Mouse (Mus musculus) midbrain, postnatal 0 days (tissue): ENCODE measurements around the gene Ckap4. TPM values are rescaled to one million over a fixed set of nuclear protein-coding genes. Genes with fewer than 3 reads are reported as not detected.

Experiments used
- ATAC-seq: fragments of 200-750 bp; cut with Nextera tagmentation; 2 replicates; pipeline ENCODE4 v1.8.0; 2017; ENCODE audit warnings: moderate number of reproducible peaks, mild to moderate bottlenecking, moderate TSS enrichment, moderate library complexity; ENCODE audit not compliant: low FRiP score
- DNase-seq: peaks from one replicate; pipeline ENCODE4 v3.0.0-alpha.2; 2015; ENCODE audit warnings: low spot score
- H3K27ac ChIP-seq: fragments of 300-500 bp; sonication (generic); 2 replicates; pipeline ENCODE4 v1.5.1; 2014; ENCODE audit warnings: low read depth, mild to moderate bottlenecking, low read length, mixed read lengths
- H3K27me3 ChIP-seq: fragments of 300-500 bp; sonication (generic); 2 replicates; pipeline ENCODE4 v1.6.1; 2014; ENCODE audit warnings: low read length, control low read depth, mixed read lengths; ENCODE audit not compliant: insufficient read depth
- H3K36me3 ChIP-seq: fragments of 300-500 bp; sonication (generic); 2 replicates; pipeline ENCODE4 v1.6.1; 2014; ENCODE audit warnings: low read length, control low read depth, mixed read lengths; ENCODE audit not compliant: insufficient read depth
- H3K4me1 ChIP-seq: fragments of 300-500 bp; sonication (generic); 2 replicates; pipeline ENCODE4 v1.6.1; 2014; ENCODE audit warnings: mild to moderate bottlenecking, control low read depth, antibody characterized with exemption, low read length, mixed read lengths; ENCODE audit not compliant: insufficient read depth
- H3K4me2 ChIP-seq: fragments of 300-500 bp; sonication (generic); 2 replicates; pipeline ENCODE4 v1.6.1; 2014; ENCODE audit warnings: low read depth, mild to moderate bottlenecking, low read length, mixed read lengths; ENCODE audit not compliant: poor library complexity, severe bottlenecking
- H3K4me3 ChIP-seq: fragments of 300-500 bp; sonication (generic); 2 replicates; pipeline ENCODE4 v1.5.1; 2014; ENCODE audit warnings: low read depth, mild to moderate bottlenecking, low read length, moderate library complexity
- H3K9ac ChIP-seq: fragments of 300-500 bp; sonication (generic); replicated peaks from 2 replicates; pipeline ENCODE4 v1.6.1; 2014; ENCODE audit warnings: mild to moderate bottlenecking, low read length, moderate library complexity, mixed read lengths; ENCODE audit not compliant: poor library complexity, severe bottlenecking
- H3K9me3 ChIP-seq: fragments of 300-500 bp; sonication (generic); 2 replicates; pipeline ENCODE4 v1.6.1; 2016; ENCODE audit warnings: low read length, control low read depth
- CTCF ChIP-seq: IDR thresholded peaks from 2 replicates; pipeline ENCODE4 v1.5.1; 2016; ENCODE audit warnings: antibody characterized with exemption, mild to moderate bottlenecking
- WGBS: fragments of 180-500 bp; shearing (Covaris S2); extraction: QIAGEN DNeasy Blood & Tissue Kit; methylation state at CpG from one replicate; pipeline ENCODE4 v1.1.7; 2014; 5-methylcytosine and 5-hydroxymethylcytosine counted together
- polyA plus RNA-seq: library from polyadenylated mRNA; unstranded; fragments of >200 nt; fragmentation: Nextera tagmentation; extraction: Ambion mirVana; gene quantifications from 2 replicates; pipeline ENCODE4 v1.2.1, GENCODE M21; 2015
- total RNA-seq: library from RNA; depleted of rRNA; stranded (reverse); fragments of >200 nt; gene quantifications from 2 replicates; pipeline ENCODE4 v1.2.3, GENCODE M21; 2014

The Ckap4 gene
- total and polyA plus RNA-seq, 2 experiments from 2014 or later: 52.3 to 52.7 TPM

DNA sequence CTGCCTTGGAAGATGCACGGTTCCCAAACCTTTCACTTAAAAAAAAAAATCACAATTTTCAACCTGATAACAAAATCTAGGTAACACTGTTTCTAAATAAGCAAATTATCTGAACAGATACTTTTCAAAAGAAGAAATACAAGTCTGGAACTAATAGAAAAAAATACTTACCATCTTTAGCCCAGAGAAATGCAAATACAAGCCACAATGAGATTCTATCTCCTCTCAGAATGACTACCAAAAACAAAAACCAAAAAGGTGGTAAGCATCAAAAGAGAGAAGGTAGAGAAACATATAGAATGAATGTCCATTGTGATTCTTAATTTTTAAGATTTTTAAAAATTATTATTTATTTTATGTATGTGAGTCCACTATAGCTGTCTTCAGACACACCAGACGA is 18.6 kb upstream of the Ckap4 start:
- Histone ChIP-seq H3K4me1 (no peaks in the 10 kb centered on the region), H3K27ac (no peak overlapping the region), H3K9ac (no peak overlapping the region), H3K9me3 (no peaks in the 10 kb centered on the region), H3K4me3 (no peak overlapping the region), H3K4me2 (no peak overlapping the region), H3K27me3 (no peaks in the 10 kb centered on the region), H3K36me3 (no peaks in the 10 kb centered on the region)
- no peak for TF ChIP-seq CTCF
- DNase-seq (no peak), ATAC-seq (no peak)
- WGBS: 92% methylated on average over 2 of the region's 2 CpGs

DNA sequence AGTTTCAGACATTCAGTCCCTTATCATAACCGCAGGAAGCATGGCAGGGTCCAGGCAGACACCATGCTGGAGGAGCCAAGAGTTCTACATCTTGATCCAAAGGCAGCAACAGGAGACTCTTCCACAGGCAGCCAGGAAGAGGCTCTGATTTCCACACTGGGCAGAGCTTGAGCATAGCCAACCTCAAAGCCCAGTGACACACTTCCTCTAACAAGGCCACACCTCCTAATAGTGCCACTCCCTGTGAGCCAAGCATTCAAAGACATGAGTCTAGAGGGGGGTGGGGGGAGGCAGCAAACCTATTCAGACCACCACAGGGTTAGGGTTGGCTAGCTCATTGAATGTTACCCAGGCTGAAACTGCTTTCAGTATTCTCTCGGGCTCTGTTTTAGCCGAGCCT is 18.0 kb upstream of the Ckap4 start:
- no peaks in the 10 kb centered on the region for H3K36me3 ChIP-seq
- no peak for DNase-seq
- H3K4me3 ChIP-seq: no peak overlapping the region
- H3K27ac ChIP-seq: no peak overlapping the region
- no peak for TF ChIP-seq CTCF
- whole genome bisulfite sequencing: 87% methylated on average over 3 of the region's 3 CpGs
- ATAC-seq: no peak
- H3K27me3 ChIP-seq: no peaks in the 10 kb centered on the region
- no peak overlapping the region for H3K4me2 ChIP-seq
- H3K9me3 ChIP-seq: no peaks in the 10 kb centered on the region
- no peaks in the 10 kb centered on the region for H3K4me1 ChIP-seq
- no peak overlapping the region for H3K9ac ChIP-seq

DNA sequence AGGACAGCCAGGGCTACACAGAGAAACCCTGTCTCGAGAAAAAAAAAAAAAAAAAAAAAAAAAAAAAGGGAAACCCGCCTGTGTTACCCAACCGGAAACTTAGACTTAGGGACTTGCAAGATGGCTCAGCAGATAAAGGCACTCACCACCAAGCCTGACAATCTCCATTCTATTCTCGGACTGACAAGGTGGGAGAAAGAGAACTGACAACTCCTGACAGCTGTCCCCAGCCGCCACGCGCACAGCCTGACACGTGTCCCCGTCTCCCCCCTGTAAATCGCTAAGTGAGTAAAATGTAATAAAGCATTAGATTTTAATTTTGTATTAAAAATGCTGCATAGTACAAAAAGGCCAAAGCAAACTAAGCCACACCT is 16.0 kb upstream of the Ckap4 start:
- ATAC-seq (no peak), DNase-seq (no peak)
- Histone ChIP-seq H3K27me3 (no peaks in the 10 kb centered on the region), H3K9ac (no peak overlapping the region), H3K36me3 (no peaks in the 10 kb centered on the region), H3K4me2 (no peak overlapping the region), H3K4me1 (no peaks in the 10 kb centered on the region), H3K4me3 (no peak overlapping the region), H3K9me3 (no peaks in the 10 kb centered on the region), H3K27ac (no peak overlapping the region)
- no peak for TF ChIP-seq CTCF
- 89% methylated on average over 10 of the region's 10 CpGs for WGBS

DNA sequence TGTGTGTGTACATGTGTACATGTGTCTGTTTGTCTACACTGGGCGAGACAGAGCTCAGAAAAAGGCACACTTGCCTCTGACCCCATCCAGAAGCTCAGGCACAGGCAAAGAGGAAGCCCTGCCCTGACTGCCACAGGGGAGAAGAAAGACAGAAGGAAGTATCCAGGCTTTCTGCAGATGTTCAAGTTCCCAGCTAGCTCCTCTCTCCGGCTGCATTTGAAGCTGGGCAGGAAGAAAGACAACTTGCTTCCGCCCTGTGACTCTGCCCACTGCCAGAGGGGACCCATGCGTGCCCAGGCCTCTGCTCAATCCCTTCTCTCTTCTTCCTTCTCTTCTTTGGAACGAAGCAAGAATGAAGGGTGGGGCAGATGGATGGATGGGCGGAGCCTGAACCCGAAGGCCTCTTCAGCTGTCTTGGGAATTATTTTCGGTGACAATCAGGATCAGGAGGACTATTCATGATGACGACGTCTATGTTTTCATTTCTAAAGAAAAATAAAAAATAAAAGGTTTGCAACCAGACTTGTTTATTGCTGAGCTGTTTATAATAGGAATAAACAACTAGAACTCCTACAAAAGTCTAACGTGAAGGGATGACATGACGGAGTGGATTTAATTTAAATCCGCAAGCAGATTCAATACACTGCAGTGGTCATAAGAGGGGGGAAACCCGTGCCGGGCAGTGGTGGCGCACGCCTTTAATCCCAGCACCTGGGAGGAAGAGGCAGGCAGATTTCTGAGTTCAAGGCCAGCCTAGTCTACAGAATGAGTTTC is 15.5 kb upstream of the Ckap4 start:
- Histone ChIP-seq H3K4me2 (no peak overlapping the region), H3K4me1 (no peaks in the 10 kb centered on the region), H3K36me3 (no peaks in the 10 kb centered on the region), H3K4me3 (no peak overlapping the region), H3K27ac (no peak overlapping the region), H3K9ac (no peak overlapping the region), H3K9me3 (no peaks in the 10 kb centered on the region), H3K27me3 (no peaks in the 10 kb centered on the region)
- no peak for TF ChIP-seq CTCF
- WGBS: 68% methylated on average over 17 of the region's 17 CpGs
- ATAC-seq: no peak
- DNase-seq: no peak

DNA sequence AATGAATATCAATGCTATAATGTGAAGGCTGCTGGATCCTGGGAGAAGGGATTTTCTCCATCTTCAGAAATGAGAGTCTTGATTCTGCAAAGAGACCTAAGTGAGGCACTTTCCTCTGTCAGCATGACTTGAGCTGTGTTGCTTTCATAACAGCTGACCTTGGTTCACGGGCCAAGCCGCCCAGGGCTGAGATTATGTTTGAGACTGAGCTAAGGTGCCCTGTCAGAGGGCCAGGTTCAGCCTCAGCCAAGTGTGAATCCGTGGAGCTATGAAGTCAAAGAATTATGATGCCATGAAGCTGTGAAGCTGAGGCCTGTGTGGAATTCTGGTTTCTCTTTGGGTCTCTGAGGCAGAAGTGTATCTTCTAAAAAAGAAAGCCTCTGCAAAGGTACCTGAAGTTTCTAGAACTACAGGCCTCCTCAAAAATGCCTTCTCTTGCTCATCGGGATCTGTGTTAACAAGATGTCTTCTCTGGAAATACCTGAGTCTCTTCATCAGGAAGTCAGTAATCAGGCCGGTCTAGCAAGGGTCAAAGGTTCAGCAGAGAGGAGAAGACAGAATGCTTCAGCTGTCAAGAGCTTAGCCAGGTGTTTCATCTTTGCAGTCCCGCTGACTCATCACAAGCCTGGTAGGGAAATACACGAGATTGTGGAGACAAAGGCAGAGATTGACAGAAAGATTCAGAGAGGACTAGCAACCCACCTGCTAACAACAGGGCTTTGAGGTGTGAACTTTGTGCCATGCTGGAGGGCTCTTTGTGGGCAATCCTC is 11.2 kb upstream of the Ckap4 start:
- H3K27me3 ChIP-seq: no peaks in the 10 kb centered on the region
- H3K27ac ChIP-seq: no peak overlapping the region
- no peaks in the 10 kb centered on the region for H3K36me3 ChIP-seq
- DNase-seq: no peak
- WGBS: 73% methylated on average over 7 of the region's 7 CpGs
- H3K9ac ChIP-seq: no peak overlapping the region
- no peaks in the 10 kb centered on the region for H3K4me1 ChIP-seq
- H3K4me3 ChIP-seq: no peak overlapping the region
- ATAC-seq: no peak
- H3K9me3 ChIP-seq: no peaks in the 10 kb centered on the region
- H3K4me2 ChIP-seq: no peak overlapping the region
- TF ChIP-seq CTCF: no peak
